ENCODE assay signal across 17 mouse cellular contexts in the genomic region with DNA sequence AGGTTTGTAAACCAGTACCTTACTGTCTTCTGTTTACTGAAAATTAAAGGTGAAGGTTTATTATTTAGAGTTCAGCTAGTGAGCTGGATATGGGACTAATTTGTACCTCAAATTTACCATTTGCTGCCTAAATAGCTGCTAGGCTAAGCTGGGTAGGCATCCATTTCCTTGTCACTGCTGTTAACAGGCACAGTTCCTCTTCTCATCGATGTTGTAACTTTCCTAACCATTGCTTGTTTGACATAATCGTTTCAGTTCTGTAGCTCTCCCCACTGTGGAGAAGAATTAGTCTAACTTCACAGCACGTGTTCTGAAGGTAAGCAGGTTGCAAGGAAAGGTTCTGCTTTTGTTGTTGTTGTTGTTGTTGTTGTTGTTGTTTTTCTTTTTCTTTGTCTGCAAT. TPM values are rescaled to one million over a fixed set of nuclear protein-coding genes. Genes with fewer than 3 reads are reported as not detected.
"Had no signal": no experiment of that assay in that cellular context is flagged by ENCODE, and none has a peak within 500 bp of the region (broad histone marks: within the 10 kb centered on the region; RNA-seq: fewer than 3 reads in every experiment).

No protein-coding gene starts in this region.

- ATAC-seq: liver, postnatal 0 days; midbrain, embryonic 13.5 days; midbrain, embryonic 15.5 days had no signal

- H3K27ac ChIP-seq: midbrain, embryonic 13.5 days; midbrain, embryonic 15.5 days; neural tube, embryonic 12.5 days had no signal

- H3K4me3 ChIP-seq: megakaryocyte, embryonic 14.5 days; midbrain, embryonic 13.5 days; midbrain, embryonic 15.5 days; neural tube, embryonic 12.5 days had no signal

- DNase-seq: liver, postnatal 0 days; lung, embryonic 14.5 days; lung, postnatal 10 days; lung, postnatal 4 days; retina, postnatal 1 day; right cerebral cortex, adult 18-20 months; right cerebral cortex, postnatal 25 days; right cerebral cortex, postnatal 4 days; spleen, adult 18-20 months; thymus, adult 18-20 months; thymus, postnatal 14 days; thymus, postnatal 36 days had no signal

RNA-seq across cellular contexts. Expression of gene Eya4, which starts 44.8 kb away (rescaled TPM):
- total RNA-seq: monocyte, adult 5-6 weeks had no signal
